Mouse (Mus musculus): Measurements from ENCODE around the gene C2cd2l.

DNA sequence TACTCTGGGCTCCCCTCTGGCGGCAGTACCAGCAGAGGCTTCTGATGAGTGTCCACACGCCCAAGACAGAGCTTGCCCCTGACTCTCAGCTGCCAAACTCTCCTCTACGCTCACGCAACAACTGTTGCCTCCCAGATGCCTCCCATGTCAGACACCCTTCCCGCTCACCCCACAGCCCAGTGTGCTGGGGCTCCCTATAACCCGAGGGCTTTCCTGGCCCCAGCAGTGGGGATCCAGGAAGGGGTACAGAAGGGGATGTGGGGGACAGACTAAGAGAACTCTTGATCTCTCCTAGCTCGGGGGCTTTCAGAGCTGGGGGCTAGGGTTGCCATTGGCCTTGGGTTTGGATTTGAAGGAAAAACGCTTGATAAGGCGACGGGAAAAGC lies 9.3 kb downstream of the C2cd2l start:
- no peak for TF ChIP-seq CTCF (IDR thresholded peaks at IDR 0.05; ENCODE audit: low read depth)
- no peak for TF ChIP-seq EP300 (optimal IDR thresholded peaks at IDR 0.05)

All from stomach, postnatal 0 days (tissue).